Comparison of ENCODE assay signal across 8 mouse cellular contexts in genomic region chr4:43631046-43631955, GRCm38 (mm10). TPM values are rescaled to one million over a fixed set of nuclear protein-coding genes. Genes with fewer than 3 reads are reported as not detected.
DNase-seq lines count a peak whose midpoint lies in the region; ATAC-seq and TF ChIP-seq lines count a peak whose summit lies in the region.

Npr2 (plus strand) TSS chr4:43631935.

- no peak for TF ChIP-seq CTCF in cerebellum, adult 2 months (IDR thresholded peaks at IDR 0.05; ENCODE audit: borderline replicate concordance, insufficient read depth, low read depth, low read length)
- no peak for TF ChIP-seq CTCF in testis, adult 2 months (IDR thresholded peaks at IDR 0.05; ENCODE audit: control insufficient read depth, insufficient read depth, insufficient replicate concordance, low read depth, low read length)

- peak; percentile 38; the same call in 1 of the 2 replicates for ATAC-seq in hindbrain, embryonic 12.5 days (ENCODE audit: low FRiP score)
- peak; percentile 53 for ATAC-seq in midbrain, embryonic 12.5 days (ENCODE audit: low FRiP score, low read depth)

- intact Hi-C loops in left cerebral cortex, postnatal 4 days (cut with DNase I), result loop anchor here (5.0 kb wide), 1 partner anchor 111 kb away; no protein-coding TSS in a partner anchor

- 0 out of 2 replicates have a peak, but pooled peaks have one; percentile 14 for TF ChIP-seq POLR2A in cerebellum, adult 2 months (IDR thresholded peaks at IDR 0.05; ENCODE audit: borderline replicate concordance, insufficient read depth, low read length)
- no peak for TF ChIP-seq POLR2A in testis, adult 2 months (IDR thresholded peaks at IDR 0.05; ENCODE audit: control insufficient read depth, low read depth, low read length)

- peak; percentile 25 to 34 for DNase-seq in lung, adult 18-20 months
- DNase-seq in lung, postnatal 36 days, result no peak
- DNase-seq in cerebellum, adult 2 months, result peak; percentile 70 to 80
- peak; percentile 45 for DNase-seq in gastrocnemius, adult 18-20 months (ENCODE audit: low spot score)
- DNase-seq in left cerebral cortex, postnatal 4 days, result peak; percentile 55

- H3K27me3 ChIP-seq in cerebellum, adult 2 months (ENCODE audit: control insufficient read depth, insufficient read depth, low read length), result no peaks in the 10 kb centered on the region
- H3K27me3 ChIP-seq in hindbrain, embryonic 12.5 days, result peaks cover 5% of the 10 kb centered on the region; the same call in 1 of the 2 replicates
- peaks cover 23% of the 10 kb centered on the region for H3K27me3 ChIP-seq in midbrain, embryonic 12.5 days
- peaks cover 2% of the 10 kb centered on the region; the same call in 1 of the 2 replicates for H3K27me3 ChIP-seq in testis, adult 2 months (ENCODE audit: control insufficient read depth, insufficient read depth, low read length)

- H3K9ac ChIP-seq in hindbrain, embryonic 12.5 days, result peak within 1 kb of the TSS; percentile 93
- H3K9ac ChIP-seq in midbrain, embryonic 12.5 days (replicated peaks), result peak within 1 kb of the TSS; percentile 90

- no peaks in the 10 kb centered on the region for H3K9me3 ChIP-seq in hindbrain, embryonic 12.5 days (replicated peaks)
- 0 out of 2 replicates have a peak, but pooled peaks cover under 1% of the 10 kb centered on the region for H3K9me3 ChIP-seq in midbrain, embryonic 12.5 days

- peak within 1 kb of the TSS; percentile 85 for H3K4me2 ChIP-seq in hindbrain, embryonic 12.5 days (replicated peaks)
- peak within 1 kb of the TSS; percentile 80 for H3K4me2 ChIP-seq in midbrain, embryonic 12.5 days (replicated peaks)

- H3K4me1 ChIP-seq in cerebellum, adult 2 months (ENCODE audit: control insufficient read depth, insufficient read depth, low read length), result peaks cover 28% of the 10 kb centered on the region
- H3K4me1 ChIP-seq in hindbrain, embryonic 12.5 days, result peaks cover 43% of the 10 kb centered on the region
- H3K4me1 ChIP-seq in midbrain, embryonic 12.5 days, result peaks cover 34% of the 10 kb centered on the region
- peaks cover 20% of the 10 kb centered on the region for H3K4me1 ChIP-seq in testis, adult 2 months (ENCODE audit: control insufficient read depth, insufficient read depth, low read length)

- WGBS in cerebellum, adult 2 months, result 1% methylated on average over 67 of the region's 70 CpGs
- WGBS in hindbrain, embryonic 12.5 days, result 1% methylated on average over 40 of the region's 70 CpGs
- under 1% methylated on average over 31 of the region's 70 CpGs for WGBS in midbrain, embryonic 12.5 days

- H3K36me3 ChIP-seq in hindbrain, embryonic 12.5 days, result no peaks in the 10 kb centered on the region
- H3K36me3 ChIP-seq in midbrain, embryonic 12.5 days, result no peaks in the 10 kb centered on the region
- no peaks in the 10 kb centered on the region for H3K36me3 ChIP-seq in testis, adult 2 months (ENCODE audit: control insufficient read depth, insufficient read depth, low read length)

- peak within 1 kb of the TSS; percentile 88 for H3K4me3 ChIP-seq in cerebellum, adult 2 months (replicated peaks; ENCODE audit: insufficient read depth, low read depth, low read length)
- peak within 1 kb of the TSS; percentile 68 for H3K4me3 ChIP-seq in hindbrain, embryonic 12.5 days
- peak within 1 kb of the TSS; percentile 68 for H3K4me3 ChIP-seq in midbrain, embryonic 12.5 days
- H3K4me3 ChIP-seq in testis, adult 2 months (ENCODE audit: control insufficient read depth, low read depth, low read length), result peak within 1 kb of the TSS; percentile 52

- H3K27ac ChIP-seq in cerebellum, adult 2 months (ENCODE audit: insufficient read depth, low read length), result peak within 1 kb of the TSS; percentile 92
- peak within 1 kb of the TSS; percentile 92 for H3K27ac ChIP-seq in hindbrain, embryonic 12.5 days
- H3K27ac ChIP-seq in midbrain, embryonic 12.5 days (replicated peaks), result peak within 1 kb of the TSS; percentile 86
- no peak within 1 kb of the TSS for H3K27ac ChIP-seq in testis, adult 2 months (ENCODE audit: control insufficient read depth, insufficient read depth, low read depth, low read length)

RNA-seq across cellular contexts. Expression of gene Npr2, which starts in this region (rescaled TPM):
- 140 and 145 TPM in 2 replicates for polyA plus RNA-seq in cerebellum, adult 2 months (2012; rRNA removed)
- 10 to 100 TPM; 35.2 to 38.7 TPM for total RNA-seq in gastrocnemius, adult 18-20 months (2021)
- polyA plus RNA-seq in hindbrain, embryonic 12.5 days (2016; fragmentation: Nextera tagmentation; extraction: Ambion mirVana), result 30.7 and 31.8 TPM in 2 replicates
- total RNA-seq in left cerebral cortex, postnatal 4 days (2021), result 10 to 100 TPM; 56.5 to 65.2 TPM
- polyA plus RNA-seq in midbrain, embryonic 12.5 days (2016; fragmentation: Nextera tagmentation; extraction: Ambion mirVana), result 24.9 TPM in 2 replicates
- polyA plus RNA-seq in testis, adult 2 months (2012; rRNA removed), result 2.6 and 4.0 TPM in 2 replicates
